Comparison of ENCODE assay signal across 9 mouse cellular contexts in the genomic region with DNA sequence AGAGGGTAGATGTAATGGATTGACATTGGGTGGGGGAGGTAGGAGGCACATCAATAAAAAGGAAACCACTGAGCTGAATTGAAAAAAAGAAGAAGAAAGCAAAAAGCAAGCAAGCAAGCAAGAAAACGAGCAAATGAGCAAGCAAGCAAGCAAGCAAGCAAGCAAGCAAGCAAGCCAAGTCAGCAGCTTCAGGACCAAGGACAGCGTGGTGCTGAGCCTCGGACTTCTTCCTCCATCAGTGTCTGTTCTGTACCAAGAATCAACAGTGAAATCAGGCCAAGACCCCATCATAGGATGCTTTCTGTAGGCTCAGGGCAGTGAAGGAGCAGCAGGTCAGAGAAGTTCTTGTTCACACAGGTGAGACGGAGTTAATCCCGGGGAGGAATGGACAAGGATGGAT.
DNase-seq lines count a peak whose midpoint lies in the region; ATAC-seq and TF ChIP-seq lines count a peak whose summit lies in the region.
"Had no signal": no experiment of that assay in that cellular context is flagged by ENCODE, and none has a peak within 500 bp of the region (broad histone marks: within the 10 kb centered on the region; RNA-seq: fewer than 3 reads in every experiment).

No protein-coding gene starts in this region.

- no peak overlapping the region for H3K9ac ChIP-seq in midbrain, embryonic 16.5 days (ENCODE audit: low read depth, low read length)
- H3K9ac ChIP-seq in stomach, postnatal 0 days (ENCODE audit: low read length): no peak overlapping the region

- no peak overlapping the region for H3K4me3 ChIP-seq in gastrocnemius, adult 2 months
- no peak overlapping the region for H3K4me3 ChIP-seq in midbrain, embryonic 10.5 days
- H3K4me3 ChIP-seq in midbrain, embryonic 16.5 days (ENCODE audit: low read depth, low read length): no peak overlapping the region
- no peak overlapping the region for H3K4me3 ChIP-seq in stomach, postnatal 0 days (ENCODE audit: low read depth, low read length)

- no peaks in the 10 kb centered on the region for H3K27me3 ChIP-seq in midbrain, embryonic 10.5 days (ENCODE audit: low read depth, poor library complexity, severe bottlenecking)
- H3K27me3 ChIP-seq in midbrain, embryonic 16.5 days (ENCODE audit: control insufficient read depth, insufficient read depth, low read depth, low read length): no peaks in the 10 kb centered on the region
- H3K27me3 ChIP-seq in stomach, postnatal 0 days (ENCODE audit: control insufficient read depth, insufficient read depth, low read length): no peaks in the 10 kb centered on the region

- ATAC-seq in midbrain, embryonic 16.5 days: no peak
- no peak for ATAC-seq in stomach, postnatal 0 days (ENCODE audit: low FRiP score, low TSS enrichment)
- ATAC-seq in activated CD4-positive, CD25-positive, alpha-beta regulatory T cell, adult 4 months: no peak
- no peak for ATAC-seq in erythroblast, adult 5-6 weeks (replicated peaks; ENCODE audit: low FRiP score, poor library complexity, severe bottlenecking)

- no peak for TF ChIP-seq CTCF in gastrocnemius, adult 2 months (IDR thresholded peaks at IDR 0.05)
- no peak for TF ChIP-seq CTCF in stomach, postnatal 0 days (IDR thresholded peaks at IDR 0.05; ENCODE audit: low read depth)

- no peak overlapping the region for H3K4me2 ChIP-seq in midbrain, embryonic 16.5 days (ENCODE audit: low read length)
- H3K4me2 ChIP-seq in stomach, postnatal 0 days (replicated peaks; ENCODE audit: low read depth): no peak overlapping the region

- no peak for TF ChIP-seq EP300 in stomach, postnatal 0 days (optimal IDR thresholded peaks at IDR 0.05)

- H3K27ac ChIP-seq in gastrocnemius, adult 2 months: no peak overlapping the region
- H3K27ac ChIP-seq in midbrain, embryonic 10.5 days (replicated peaks): no peak overlapping the region
- H3K27ac ChIP-seq in midbrain, embryonic 16.5 days (ENCODE audit: low read length): no peak overlapping the region
- H3K27ac ChIP-seq in stomach, postnatal 0 days (replicated peaks): no peak overlapping the region

- 55% methylated on average over 5 of the region's 5 CpGs for WGBS in midbrain, embryonic 10.5 days
- 50% methylated on average over 5 of the region's 5 CpGs for WGBS in midbrain, embryonic 16.5 days
- 42% methylated on average over 5 of the region's 5 CpGs for WGBS in stomach, postnatal 0 days

- no peaks in the 10 kb centered on the region for H3K9me3 ChIP-seq in midbrain, embryonic 10.5 days (replicated peaks)
- H3K9me3 ChIP-seq in midbrain, embryonic 16.5 days (replicated peaks; ENCODE audit: control insufficient read depth, low read length, poor library complexity, severe bottlenecking): no peaks in the 10 kb centered on the region
- H3K9me3 ChIP-seq in stomach, postnatal 0 days (ENCODE audit: control insufficient read depth, low read length): no peaks in the 10 kb centered on the region

- no peaks in the 10 kb centered on the region for H3K36me3 ChIP-seq in midbrain, embryonic 10.5 days
- H3K36me3 ChIP-seq in midbrain, embryonic 16.5 days (ENCODE audit: control insufficient read depth, insufficient read depth, low read length): no peaks in the 10 kb centered on the region
- H3K36me3 ChIP-seq in stomach, postnatal 0 days (ENCODE audit: control insufficient read depth, insufficient read depth, low read length): no peaks in the 10 kb centered on the region

- intact Hi-C loops in gastrocnemius, adult 2 months (cut with DNase I): no loop called here

- DNase-seq in gastrocnemius, postnatal 10 days: peak; percentile 18
- no peak for DNase-seq in gastrocnemius, adult 2 months
- DNase-seq in midbrain, embryonic 10.5 days (ENCODE audit: low spot score): peak; percentile 50
- peak; percentile 80 for DNase-seq in kidney, postnatal 10 days
- peak; percentile 43 for DNase-seq in stomach, postnatal 0 days (ENCODE audit: low spot score)
- DNase-seq: right cerebral cortex, postnatal 4 days had no signal

- no peaks in the 10 kb centered on the region for H3K4me1 ChIP-seq in midbrain, embryonic 10.5 days
- H3K4me1 ChIP-seq in midbrain, embryonic 16.5 days (ENCODE audit: control insufficient read depth, insufficient read depth, low read length): no peaks in the 10 kb centered on the region
- H3K4me1 ChIP-seq in stomach, postnatal 0 days (replicated peaks; ENCODE audit: control insufficient read depth, insufficient read depth): no peaks in the 10 kb centered on the region
